Mouse (Mus musculus) mouse trophoblast stem cell (cell line): ENCODE measurements around the gene Hmgxb4.
"Not testable (repeated sequence)": the region's sequence is repeated elsewhere in the genome, so short reads cannot be mapped to it uniquely, and the experiment has no call there.

ENCODE experiments used
- in situ Hi-C, 2 experiments: fragments of 300-500 bp; cut with MseI, MboI; formaldehyde crosslinking; loops; 2 replicates in 1 of 2; 3 replicates in 1 of 2; pipeline ENCODE4 v1.15.1; 2025

Gene Hmgxb4

DNA sequence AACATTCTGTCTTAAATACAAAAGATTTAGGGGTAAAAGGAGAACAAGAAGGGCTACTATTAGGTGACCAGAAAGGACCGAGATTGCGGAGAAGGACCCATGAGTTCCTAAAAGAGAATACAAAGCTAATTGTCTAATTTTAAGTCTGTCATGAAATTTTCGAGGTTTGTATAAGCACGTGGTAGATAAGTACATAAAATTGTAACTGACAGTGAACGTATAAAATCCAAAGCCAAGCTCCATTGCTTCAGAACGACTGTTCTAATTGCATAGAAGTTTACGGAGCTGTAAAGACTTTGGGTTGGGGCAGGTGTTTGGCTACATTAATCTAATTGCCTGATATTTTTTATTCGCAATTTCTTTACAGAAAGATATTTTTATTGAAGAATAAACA lies at the start of gene Hmgxb4:
Gene Hmgxb4 (plus strand): TSS at position 276 of the 394 bp plus-strand sequence.
- in situ Hi-C loops, result no loop called here

DNA sequence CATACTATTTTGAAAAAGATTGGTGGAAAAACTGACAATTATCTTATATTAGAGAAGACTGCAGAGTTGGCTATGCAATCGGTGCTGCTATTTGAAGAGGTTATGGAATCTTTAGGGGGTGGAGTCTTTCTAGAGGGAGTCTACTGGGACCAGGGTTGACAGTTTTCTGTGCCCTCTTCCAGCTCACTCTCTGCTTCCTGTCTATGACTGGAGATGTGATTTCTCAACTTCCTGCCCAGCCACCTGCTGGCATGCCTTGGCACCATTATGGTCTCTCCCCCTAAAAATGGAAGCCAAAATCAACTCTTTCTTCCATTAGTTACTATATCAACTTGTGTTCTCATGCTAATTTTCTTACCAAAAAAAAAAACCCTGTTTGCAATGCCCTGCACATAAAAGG lies 43.7 kb upstream of the Hmgxb4 start:
- in situ Hi-C loops, result no loop called here

DNA sequence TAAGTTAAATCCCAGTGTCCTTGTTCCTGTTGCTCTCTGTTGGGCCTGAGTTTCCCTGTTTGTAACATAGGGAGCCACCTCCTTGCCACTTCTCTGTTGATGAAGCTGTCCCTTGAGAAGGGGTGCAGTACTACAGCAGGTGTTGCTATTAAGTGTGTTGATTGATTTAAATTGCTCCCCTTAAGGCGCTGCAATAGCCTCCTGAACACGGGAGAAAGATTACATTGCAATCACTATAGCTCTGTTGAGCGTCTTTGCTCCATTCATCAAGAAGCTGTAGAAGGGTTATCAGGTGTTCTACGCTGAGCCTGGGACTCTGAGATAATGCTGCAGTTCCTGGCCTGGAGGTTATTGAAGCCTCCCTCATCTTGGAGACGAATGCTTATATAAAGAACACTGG lies 29.2 kb upstream of the Hmgxb4 start:
- in situ Hi-C loops, result no loop called here

DNA sequence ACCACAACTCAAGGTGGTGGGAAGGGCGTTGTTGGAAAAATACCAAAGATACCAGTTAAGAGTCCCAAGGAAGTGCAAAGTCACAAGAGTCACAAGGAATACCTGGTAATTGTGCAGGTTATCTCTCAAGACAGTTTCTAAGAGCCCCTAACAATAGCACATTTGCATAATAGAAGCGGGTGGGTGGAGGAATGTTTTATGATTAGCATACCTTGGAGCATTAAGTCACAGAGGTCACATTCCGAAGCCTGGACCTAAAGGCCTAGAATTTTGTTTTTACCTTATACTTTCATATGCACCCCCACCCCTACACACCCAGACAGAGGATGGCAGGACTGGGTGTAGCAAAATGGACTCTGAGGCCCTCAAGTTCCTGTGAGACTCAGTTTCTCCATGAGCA lies 22.9 kb upstream of the Hmgxb4 start:
- in situ Hi-C loops, result not testable (repeated sequence)

DNA sequence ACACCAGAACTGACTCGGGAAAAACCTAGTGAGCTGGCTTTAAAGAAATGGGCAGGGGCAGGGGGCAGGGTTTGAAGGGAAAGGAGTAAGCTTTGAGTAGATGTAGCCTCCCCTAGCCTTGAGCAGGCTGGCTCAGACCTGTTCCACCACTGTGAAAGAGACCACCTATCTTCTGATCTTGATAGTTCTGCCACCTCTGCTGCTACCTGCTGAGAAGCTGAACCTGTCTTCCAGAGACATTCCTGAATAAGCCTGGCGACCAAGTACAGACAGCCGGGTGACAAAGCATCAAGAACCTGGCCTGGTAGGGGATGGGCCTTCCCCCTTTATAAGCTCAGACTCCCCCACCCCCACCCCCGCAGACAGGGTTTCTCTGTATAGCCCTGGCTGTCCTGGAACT lies 21.5 kb upstream of the Hmgxb4 start:
- in situ Hi-C loops, result no loop called here

DNA sequence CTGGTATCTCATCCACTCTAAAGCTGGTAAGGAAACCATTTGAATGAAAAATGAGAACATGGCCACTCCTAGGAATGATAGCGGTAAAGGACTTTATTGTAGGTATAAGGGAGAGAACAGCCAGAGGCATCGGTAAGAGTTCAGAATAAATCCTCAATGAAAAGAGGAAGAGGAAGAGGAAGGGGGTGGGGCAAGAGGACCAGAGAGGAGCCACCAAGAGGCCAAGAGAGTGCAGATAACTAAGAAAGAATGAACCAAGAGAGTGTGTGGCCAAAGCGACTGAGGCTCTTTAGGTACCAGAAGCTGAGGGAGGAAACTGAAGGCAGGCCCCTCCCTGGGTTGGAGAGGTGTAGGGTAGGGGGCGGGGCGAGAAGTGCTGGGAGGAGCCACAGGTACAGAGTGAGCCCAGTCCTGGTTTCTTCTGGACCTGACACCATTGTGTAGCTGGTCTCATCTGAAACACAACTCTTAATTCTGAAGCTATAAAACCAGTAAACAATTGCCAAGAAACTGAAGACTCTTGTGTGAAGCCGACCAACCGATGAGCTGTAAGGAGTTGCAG lies 20.8 kb upstream of the Hmgxb4 start:
- in situ Hi-C loops, result no loop called here

DNA sequence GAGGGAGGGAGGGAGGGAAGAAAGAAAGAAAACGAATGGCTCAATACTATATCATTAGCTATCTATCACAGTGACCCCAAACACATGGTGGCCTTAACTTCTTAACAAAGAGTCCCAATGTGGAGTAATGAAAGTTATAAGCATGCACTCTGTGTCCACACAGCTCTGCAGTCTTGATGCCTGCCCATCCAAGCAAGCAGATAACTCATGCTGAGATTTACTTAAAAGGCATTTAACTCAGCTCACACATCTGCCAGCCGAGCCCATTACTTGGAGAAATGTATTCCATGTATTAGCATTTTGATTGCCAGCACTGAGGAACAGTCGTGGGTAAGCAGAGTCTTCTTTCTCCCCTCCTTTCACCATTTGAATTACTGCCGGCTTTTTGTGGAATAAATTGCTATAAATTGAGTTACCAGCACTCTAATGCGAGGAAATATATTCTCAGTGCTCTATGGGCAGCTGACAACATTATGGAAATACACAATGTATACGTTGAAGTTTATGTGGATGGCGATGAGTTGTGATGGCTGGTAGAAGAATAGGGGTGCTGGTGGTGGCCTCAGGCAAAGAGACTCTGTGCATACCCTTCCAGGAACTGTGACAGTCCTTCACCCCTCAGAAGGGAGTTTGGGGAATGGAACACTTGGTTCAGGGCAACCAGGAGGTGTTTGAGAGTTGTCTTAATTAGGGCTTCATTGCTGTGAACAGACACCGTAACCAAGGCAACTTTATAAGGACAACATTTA lies 19.9 kb upstream of the Hmgxb4 start:
- in situ Hi-C loops, result no loop called here

DNA sequence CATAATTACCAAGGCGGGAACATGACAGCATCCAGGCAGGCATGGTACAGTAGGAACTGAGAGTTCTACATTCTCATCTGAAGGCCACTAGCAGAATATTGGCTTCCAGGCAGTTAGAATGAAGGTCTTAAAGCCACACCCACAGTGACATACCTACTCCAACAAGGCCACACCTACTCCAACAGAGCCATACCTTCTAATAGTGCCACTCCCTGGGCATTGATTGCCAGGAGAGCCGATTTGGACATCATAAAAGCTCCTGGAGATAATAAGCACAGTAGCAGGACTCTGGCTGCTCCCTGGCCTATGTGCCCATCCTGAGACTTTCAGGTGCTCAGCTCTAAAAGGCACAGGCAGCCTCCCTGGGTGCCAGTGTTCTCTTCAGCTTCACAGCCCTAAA lies 19.3 kb upstream of the Hmgxb4 start:
- in situ Hi-C loops, result no loop called here

DNA sequence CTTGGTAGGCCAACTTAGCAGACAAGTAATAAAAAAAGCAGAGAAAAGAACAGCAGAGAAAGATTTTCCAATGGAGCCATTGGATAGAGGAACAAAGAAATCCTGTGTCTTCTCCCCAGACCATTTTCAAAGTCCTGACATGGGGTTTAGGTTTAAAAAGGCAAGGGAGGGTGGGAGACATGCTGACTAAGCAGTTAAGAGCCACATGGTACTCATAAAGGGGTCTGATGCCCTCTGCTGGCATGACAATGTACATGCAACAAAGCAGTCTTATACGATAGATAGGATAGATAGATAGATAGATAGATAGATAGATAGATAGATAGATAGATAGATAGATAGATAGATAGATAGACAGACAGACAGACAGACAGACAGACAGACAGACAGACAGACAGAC lies 15.7 kb upstream of the Hmgxb4 start:
- in situ Hi-C loops, result no loop called here

DNA sequence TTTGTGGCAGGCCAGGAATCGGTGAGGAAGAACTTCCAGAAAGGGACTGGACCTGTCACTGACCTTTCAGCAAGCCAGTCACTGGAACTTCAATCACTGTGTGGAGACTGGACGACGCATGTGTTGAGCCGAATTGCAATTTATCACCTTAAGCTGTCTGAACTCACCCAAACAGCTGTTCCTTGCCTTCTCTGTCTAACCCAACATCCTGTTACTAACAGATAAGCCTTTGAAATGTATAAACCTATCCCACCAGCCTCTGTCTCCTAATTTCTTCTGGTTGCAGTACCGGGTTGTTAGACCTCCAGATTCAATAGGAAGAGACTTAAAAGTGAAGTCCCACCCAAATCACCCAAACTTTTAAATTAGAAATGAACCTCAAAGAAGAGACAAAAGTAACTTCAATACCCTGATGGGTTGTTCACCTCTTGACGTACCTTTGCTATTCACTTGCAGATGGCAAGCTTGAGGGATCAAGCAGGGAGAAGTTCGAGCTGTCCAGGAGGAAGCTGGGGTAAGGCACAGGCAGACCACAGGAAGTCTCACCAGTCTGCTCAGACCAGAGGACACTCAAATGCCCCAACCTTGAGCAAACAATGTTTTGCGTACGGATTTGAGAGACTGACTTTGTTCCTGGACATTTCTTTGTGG lies 13.0 kb upstream of the Hmgxb4 start:
- in situ Hi-C loops, result no loop called here

DNA sequence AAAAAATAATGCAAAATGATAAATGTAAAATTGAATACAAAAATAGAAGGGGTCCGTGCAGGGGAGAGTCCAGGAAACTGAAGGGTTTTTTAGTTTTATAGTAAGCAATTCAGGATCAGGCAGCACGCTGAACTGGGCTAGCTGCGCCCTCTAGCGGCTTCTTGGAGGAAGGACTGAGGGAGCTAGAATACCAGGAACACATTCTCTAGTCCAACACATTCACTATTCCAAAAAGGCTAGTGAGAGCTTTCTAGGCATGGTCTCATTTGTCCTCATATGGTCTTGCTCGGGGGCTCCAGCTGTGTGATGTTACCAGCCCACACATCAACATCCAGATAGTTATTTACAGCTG lies 12.5 kb upstream of the Hmgxb4 start:
- in situ Hi-C loops, result no loop called here

DNA sequence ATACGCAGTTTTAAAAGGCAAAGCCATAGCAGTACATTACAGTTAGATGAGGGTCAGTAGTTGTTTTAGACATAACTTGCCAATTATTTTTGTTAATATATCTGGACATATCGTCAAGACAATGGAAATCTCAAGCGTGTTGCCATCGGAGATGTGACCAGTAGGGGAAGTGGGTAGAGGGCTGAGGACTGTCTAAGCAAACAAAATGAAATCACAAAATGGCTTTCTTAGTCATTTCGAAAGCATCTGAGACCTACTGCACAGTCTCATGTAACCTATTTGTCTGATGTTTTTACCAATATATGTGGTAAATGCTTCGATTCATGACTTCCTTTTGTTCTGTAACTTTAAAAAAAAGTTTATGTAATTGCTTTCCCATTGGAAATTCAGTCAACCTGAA lies 11.3 kb upstream of the Hmgxb4 start:
- in situ Hi-C loops, result no loop called here

DNA sequence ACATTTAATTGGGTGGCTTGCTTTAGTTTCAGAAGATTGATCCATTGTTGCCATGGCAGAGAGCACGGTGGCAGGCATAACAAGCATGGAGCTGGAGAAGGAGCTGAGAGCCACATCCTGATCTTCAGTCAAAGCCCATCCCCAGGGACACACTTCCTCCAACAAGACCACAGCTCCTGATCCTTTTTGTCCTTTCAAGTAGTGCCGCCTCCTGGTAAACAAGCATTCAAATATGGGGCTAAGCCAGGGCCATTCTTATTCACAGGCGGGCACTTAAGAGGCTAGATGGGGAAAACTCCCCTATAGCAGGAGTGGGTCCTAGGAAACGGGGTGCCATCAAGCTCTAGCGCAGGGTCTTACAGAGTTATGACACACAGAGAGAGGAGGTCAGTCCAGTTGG lies 5.7 kb upstream of the Hmgxb4 start:
- in situ Hi-C loops, result no loop called here

DNA sequence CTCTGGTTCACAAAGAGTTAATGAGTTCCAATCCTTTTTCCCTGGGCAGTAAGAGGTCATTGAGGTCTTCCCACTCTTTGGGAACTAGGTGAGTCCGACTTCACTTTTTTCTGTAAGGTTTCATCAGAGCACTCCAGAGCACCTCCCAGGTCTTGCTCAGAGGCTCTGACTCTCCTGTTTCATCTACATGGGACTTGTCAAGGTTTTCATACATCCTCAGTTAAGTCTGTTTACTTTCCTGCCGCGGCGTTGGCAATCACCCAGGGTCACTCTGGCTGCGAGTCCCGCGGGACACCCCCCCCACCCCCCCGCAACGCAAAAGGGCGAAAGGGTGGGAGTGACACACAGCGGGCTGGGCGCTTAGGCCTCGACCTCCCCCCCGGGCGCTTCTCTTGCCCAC lies 3.1 kb upstream of the Hmgxb4 start:
- in situ Hi-C loops, result no loop called here

DNA sequence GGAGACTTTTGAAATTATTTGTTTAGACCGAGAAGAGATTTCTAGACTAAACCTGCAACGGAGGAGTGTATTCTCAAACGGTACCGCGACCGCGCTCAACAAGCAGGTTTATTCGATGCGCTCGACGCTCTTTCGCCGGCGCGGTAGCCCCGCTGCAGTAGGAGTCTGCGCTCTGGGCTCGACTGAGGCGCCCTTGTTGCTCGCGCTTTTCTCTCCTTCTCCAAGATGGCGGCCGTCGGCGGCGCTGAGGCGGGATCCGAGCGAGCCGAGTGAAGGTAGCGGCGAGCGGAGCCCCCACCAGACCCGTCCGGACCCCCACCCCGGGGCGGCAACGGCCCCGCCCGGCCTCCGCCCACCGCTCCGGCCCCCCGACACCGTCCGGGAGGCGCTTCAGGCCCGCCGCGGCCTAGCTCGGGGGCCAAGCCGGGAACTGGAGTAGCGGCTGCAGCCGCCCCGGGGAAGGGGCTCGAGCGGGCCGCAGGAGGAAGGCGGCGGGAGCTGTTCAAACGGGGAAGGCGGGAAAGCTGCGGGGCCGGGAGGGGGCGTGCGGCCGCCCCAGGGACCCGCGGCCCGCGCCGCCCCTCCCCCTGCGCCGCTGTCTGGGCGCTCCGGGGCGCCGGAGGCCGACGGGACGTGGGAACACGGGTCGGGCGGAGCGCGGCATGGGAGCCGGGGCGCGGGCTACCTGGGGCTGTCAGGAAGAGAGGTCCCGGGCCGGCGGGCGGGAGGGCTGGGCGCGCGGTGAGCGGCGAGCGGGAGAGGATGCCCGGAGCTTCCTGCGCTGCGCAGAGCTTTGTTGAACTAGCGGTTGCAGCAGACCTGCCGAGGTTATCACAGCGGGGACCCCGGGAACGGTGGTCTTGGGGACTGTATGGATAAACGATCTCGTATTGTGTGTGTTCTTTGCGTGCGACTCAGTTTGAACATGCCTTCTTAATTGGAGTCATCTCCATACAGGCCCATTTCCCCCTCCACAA lies 607 bp downstream of the Hmgxb4 start:
- in situ Hi-C loops, result no loop called here

DNA sequence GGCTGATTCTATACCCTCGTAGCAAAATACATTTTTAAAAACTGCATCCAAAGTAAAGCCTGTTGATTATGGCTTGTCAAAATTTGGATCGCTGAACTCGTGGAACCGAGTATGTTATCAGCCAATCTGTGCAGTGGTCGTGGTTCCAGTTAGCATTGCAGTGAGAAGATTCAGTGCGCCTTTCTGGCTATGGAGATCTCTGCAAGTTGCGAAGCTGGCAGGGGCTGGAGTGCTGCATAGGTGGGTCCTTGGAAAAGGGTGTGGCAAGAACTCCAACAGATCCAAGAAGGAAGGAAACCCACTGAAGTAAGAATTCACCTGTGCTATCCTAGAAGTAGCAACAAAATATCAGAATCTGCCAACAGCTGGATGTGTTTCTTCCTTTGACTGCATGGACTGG lies 1.4 kb downstream of the Hmgxb4 start:
- in situ Hi-C loops, result no loop called here

DNA sequence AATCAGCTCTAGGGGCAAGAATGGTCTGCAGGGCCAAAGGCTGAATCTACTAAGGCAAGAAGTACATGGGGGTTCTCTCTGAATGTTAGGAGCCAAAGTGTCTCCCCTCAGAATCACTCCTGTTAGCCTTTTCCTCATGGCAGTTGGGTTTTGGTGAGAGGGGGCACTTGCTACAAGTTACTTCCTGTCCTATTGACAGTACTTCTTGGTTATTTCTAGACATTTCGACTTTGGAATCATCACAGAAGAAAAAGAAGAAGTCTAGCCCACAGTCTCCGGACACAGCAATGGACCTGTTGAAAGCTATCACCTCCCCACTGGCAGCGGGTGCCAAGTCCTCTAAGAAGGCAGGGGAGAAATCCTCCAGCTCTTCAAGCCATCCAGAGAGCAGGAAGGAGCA lies 7.3 kb downstream of the Hmgxb4 start:
- in situ Hi-C loops, result no loop called here

DNA sequence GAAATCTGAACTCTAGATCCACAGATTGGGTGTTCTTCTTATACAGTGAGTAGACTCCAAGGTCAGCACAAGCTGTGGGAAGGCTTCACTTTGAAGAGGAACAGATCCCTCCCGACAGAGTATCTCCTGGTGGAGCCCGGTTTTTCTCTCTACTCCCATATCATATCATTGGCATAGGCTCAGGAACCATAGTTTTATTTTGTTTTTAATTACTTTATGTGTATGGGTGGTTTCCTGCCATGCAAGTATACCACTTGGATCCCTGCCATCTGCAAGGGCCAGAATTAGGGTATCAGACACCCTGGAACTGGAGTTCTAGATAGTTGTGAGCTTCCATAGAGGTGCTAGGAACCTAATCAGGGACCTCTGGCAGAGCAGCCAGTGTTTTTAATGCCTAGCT lies 15.7 kb downstream of the Hmgxb4 start:
- in situ Hi-C loops, result no loop called here

DNA sequence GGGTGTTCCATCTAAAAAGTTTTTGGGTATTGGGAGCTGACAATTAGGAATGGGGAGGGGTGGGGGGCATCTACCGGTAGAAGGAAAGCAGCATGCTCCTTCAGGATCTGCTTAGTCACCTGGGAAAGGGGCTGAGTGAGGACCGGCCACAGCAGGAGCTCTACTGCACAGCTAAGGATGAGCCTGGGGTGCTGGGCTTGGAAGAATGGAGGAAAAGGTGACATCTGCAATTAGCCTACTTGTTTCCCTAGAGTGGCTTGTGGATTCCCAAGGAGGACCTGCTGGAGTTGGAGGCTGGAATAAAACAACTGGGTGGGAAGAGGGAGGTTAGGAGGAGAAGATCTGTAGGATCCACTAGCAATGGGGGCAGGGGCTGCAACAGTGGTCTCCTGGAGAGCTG lies 20.4 kb downstream of the Hmgxb4 start:
- in situ Hi-C loops, result no loop called here

DNA sequence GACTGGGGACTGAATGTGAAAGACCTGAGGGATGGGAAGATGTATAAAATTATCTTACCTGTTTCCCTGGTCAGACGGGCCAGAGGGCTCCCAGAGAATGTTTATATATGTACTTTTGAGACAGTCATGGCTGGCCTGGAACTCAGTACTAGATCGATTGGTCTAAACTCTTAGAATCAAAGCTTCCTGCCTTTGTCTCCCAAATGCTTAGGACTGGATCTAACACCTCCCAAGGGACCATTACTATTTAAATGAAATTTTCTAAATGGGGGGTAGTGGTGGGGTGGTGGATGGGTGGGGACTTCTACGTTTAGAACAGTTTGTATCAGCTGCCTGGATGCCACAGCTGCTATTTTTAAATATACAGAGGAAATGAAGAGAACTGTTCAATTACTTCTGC lies 20.8 kb downstream of the Hmgxb4 start:
- in situ Hi-C loops, result no loop called here

DNA sequence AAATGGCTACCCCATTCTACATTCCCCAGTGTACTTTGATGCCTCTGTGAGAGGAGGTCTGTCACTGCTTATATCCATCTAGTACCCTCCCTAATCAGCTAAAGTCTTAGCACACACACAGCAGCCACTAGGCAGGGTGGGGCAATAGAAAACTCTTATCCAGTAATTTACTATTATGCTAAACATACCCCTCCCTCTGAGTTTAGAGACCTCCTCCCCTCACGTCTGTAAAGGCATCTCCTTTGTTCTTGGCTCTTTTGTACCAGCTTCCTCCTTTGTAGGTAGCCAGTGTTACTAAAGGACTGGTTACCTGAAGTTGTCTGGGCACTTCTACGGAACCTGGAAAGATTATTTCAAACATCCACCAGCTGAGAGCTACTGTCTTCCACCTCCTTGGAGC lies 22.8 kb downstream of the Hmgxb4 start:
- in situ Hi-C loops, result no loop called here

DNA sequence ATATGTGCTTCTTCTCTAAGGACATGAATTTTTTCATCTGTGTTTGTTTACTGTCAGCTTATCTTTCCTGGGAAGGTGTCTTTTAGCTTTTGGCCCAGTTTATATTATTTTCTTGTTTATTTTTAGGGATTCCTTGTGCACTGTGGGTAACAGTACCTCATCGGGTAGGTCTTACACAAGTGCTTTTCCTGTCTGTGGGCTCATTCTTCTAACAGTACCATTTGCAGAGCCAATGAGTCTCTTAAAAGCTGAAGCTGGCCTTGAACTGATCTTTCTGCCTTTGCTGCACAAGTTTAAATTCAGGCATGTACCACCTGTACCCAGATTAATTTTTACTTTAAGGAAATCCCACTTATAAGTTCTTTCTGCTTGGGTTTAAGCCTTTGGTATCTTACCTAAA lies 23.3 kb downstream of the Hmgxb4 start:
- in situ Hi-C loops, result no loop called here
